8 mouse cellular contexts compared by ENCODE assay signal in the genomic region with DNA sequence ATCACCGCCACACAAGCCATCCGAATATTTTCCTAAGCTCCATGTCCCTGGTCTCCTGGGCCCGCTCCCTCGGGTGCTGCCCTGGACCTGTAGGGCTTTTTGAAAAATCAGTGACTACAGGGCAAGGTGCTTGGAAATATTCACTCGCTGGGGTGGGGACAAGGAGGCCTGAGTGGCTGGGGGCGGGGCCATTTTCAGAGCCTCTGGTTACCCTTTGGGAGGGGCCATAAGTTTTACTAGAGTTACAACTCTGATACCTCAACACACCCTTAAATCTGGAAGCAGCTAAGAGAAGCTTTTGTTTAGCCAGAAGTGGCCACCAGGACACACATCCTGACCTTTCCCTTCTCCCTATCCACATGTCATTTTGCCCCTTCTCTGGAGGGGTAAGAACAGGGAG. TPM values are rescaled to one million over a fixed set of nuclear protein-coding genes. Genes with fewer than 3 reads are reported as not detected.
DNase-seq lines count a peak whose midpoint lies in the region; ATAC-seq lines count a peak whose summit lies in the region.

No protein-coding gene starts in this region.

- H3K27ac ChIP-seq in heart, embryonic 12.5 days (ENCODE audit: poor library complexity, severe bottlenecking), result no peak overlapping the region
- peak overlapping the region; percentile 100 for H3K27ac ChIP-seq in embryonic facial prominence, embryonic 10.5 days (replicated peaks)
- H3K27ac ChIP-seq in intestine, embryonic 16.5 days (ENCODE audit: low read length), result no peak overlapping the region
- peak overlapping the region; percentile 51 for H3K27ac ChIP-seq in midbrain, embryonic 11.5 days (ENCODE audit: low read depth, low read length)

- H3K4me3 ChIP-seq in heart, embryonic 12.5 days, result peak overlapping the region; percentile 38
- H3K4me3 ChIP-seq in embryonic facial prominence, embryonic 10.5 days, result peak overlapping the region; percentile 82
- peak overlapping the region; percentile 45 for H3K4me3 ChIP-seq in intestine, embryonic 16.5 days (ENCODE audit: low read length)
- peak overlapping the region; percentile 96 for H3K4me3 ChIP-seq in midbrain, embryonic 11.5 days (ENCODE audit: low read depth, low read length)

- H3K27me3 ChIP-seq in heart, embryonic 12.5 days (replicated peaks), result no peaks in the 10 kb centered on the region
- no peaks in the 10 kb centered on the region for H3K27me3 ChIP-seq in embryonic facial prominence, embryonic 10.5 days (replicated peaks; ENCODE audit: low read depth, poor library complexity, severe bottlenecking)
- H3K27me3 ChIP-seq in intestine, embryonic 16.5 days (replicated peaks; ENCODE audit: control insufficient read depth, insufficient read depth, low read length), result no peaks in the 10 kb centered on the region
- no peaks in the 10 kb centered on the region for H3K27me3 ChIP-seq in midbrain, embryonic 11.5 days (ENCODE audit: control insufficient read depth, insufficient read depth, low read length)

- H3K9ac ChIP-seq in heart, embryonic 12.5 days, result peak overlapping the region; percentile 97; the same call in 1 of the 2 replicates
- peak overlapping the region; percentile 65 for H3K9ac ChIP-seq in intestine, embryonic 16.5 days (ENCODE audit: low read depth, low read length)
- peak overlapping the region; percentile 100 for H3K9ac ChIP-seq in midbrain, embryonic 11.5 days (ENCODE audit: low read length)

- no peak for ATAC-seq in heart, embryonic 12.5 days (ENCODE audit: insufficient number of reproducible peaks, low FRiP score)
- no peak for ATAC-seq in intestine, embryonic 16.5 days
- ATAC-seq in midbrain, embryonic 11.5 days (ENCODE audit: low FRiP score), result no peak

- H3K9me3 ChIP-seq in heart, embryonic 12.5 days (replicated peaks), result no peaks in the 10 kb centered on the region
- no peaks in the 10 kb centered on the region for H3K9me3 ChIP-seq in embryonic facial prominence, embryonic 10.5 days
- no peaks in the 10 kb centered on the region for H3K9me3 ChIP-seq in intestine, embryonic 16.5 days (ENCODE audit: control insufficient read depth, low read length)
- no peaks in the 10 kb centered on the region for H3K9me3 ChIP-seq in midbrain, embryonic 11.5 days (ENCODE audit: control insufficient read depth, low read length)

- 68% methylated on average over 6 of the region's 6 CpGs for WGBS in heart, embryonic 12.5 days
- 59% methylated on average over 6 of the region's 6 CpGs for whole genome bisulfite sequencing in embryonic facial prominence, embryonic 10.5 days
- WGBS in intestine, embryonic 16.5 days, result 73% methylated on average over 6 of the region's 6 CpGs
- WGBS in midbrain, embryonic 11.5 days, result 54% methylated on average over 6 of the region's 6 CpGs

- peaks cover 70% of the 10 kb centered on the region for H3K4me1 ChIP-seq in heart, embryonic 12.5 days (replicated peaks)
- peaks cover 80% of the 10 kb centered on the region for H3K4me1 ChIP-seq in embryonic facial prominence, embryonic 10.5 days
- H3K4me1 ChIP-seq in intestine, embryonic 16.5 days (ENCODE audit: control insufficient read depth, insufficient read depth, low read length), result peaks cover 52% of the 10 kb centered on the region
- peaks cover 66% of the 10 kb centered on the region for H3K4me1 ChIP-seq in midbrain, embryonic 11.5 days (ENCODE audit: control insufficient read depth, insufficient read depth, low read length)

- peak overlapping the region; percentile 88 for H3K4me2 ChIP-seq in heart, embryonic 12.5 days
- H3K4me2 ChIP-seq in intestine, embryonic 16.5 days (ENCODE audit: low read depth, low read length), result peak overlapping the region; percentile 59
- H3K4me2 ChIP-seq in midbrain, embryonic 11.5 days, result peak overlapping the region; percentile 96

- peaks cover 46% of the 10 kb centered on the region for H3K36me3 ChIP-seq in heart, embryonic 12.5 days
- H3K36me3 ChIP-seq in embryonic facial prominence, embryonic 10.5 days (replicated peaks), result peaks cover 75% of the 10 kb centered on the region
- 0 out of 2 replicates have a peak, but pooled peaks cover 3% of the 10 kb centered on the region for H3K36me3 ChIP-seq in intestine, embryonic 16.5 days (ENCODE audit: control insufficient read depth, insufficient read depth, low read length)
- peaks cover 20% of the 10 kb centered on the region for H3K36me3 ChIP-seq in midbrain, embryonic 11.5 days (ENCODE audit: control insufficient read depth, insufficient read depth, low read length)

- DNase-seq in heart, adult 8-10 months (ENCODE audit: low spot score), result no peak
- no peak for DNase-seq in embryonic facial prominence, embryonic 10.5 days (ENCODE audit: low spot score)
- DNase-seq in midbrain, embryonic 11.5 days (ENCODE audit: low spot score, missing footprints), result peak; percentile 90
- no peak for DNase-seq in spleen, postnatal 10 days (ENCODE audit: low spot score in 2 of 2)
- no peak for DNase-seq in left cerebral cortex, adult 18-20 months (ENCODE audit: low spot score in 2 of 2)
- DNase-seq in thymus, postnatal 0 days (ENCODE audit: low spot score), result no peak

RNA-seq across cellular contexts. Expression of a gene that starts 5.0 kb away (rescaled TPM):
- polyA plus RNA-seq in heart, embryonic 12.5 days (2016; fragmentation: Nextera tagmentation; extraction: Ambion mirVana), result 11.8 and 13.9 TPM in 2 replicates
- under 1 TPM; 0.28 to 0.44 (median 0.33) TPM for total RNA-seq in heart, adult 8-10 months (2022)
- polyA plus RNA-seq in embryonic facial prominence, embryonic 10.5 days (2016; fragmentation: Nextera tagmentation; extraction: Ambion mirVana), result 33.6 and 37.4 TPM in 2 replicates
- polyA plus RNA-seq in intestine, embryonic 16.5 days (2015; fragmentation: Nextera tagmentation; extraction: Ambion mirVana), result 6.5 and 7.3 TPM in 2 replicates
- polyA plus RNA-seq in midbrain, embryonic 11.5 days (2014; fragmentation: Nextera tagmentation; extraction: Ambion mirVana), result 44.5 and 45.1 TPM in 2 replicates
- 1 to 10 TPM; 2.7 to 3.1 TPM for total RNA-seq in left cerebral cortex, adult 18-20 months (2021)
- polyA plus RNA-seq in thymus, postnatal 0 days (2015; fragmentation: Nextera tagmentation; extraction: Ambion mirVana), result 8.1 and 10.3 TPM in 2 replicates

RNA-seq across cellular contexts. Expression of a gene that starts 11.0 kb away (rescaled TPM):
- polyA plus RNA-seq in heart, embryonic 12.5 days (2016; fragmentation: Nextera tagmentation; extraction: Ambion mirVana), result 0.55 TPM in 1 of 2 replicates, not detected in the other
- total RNA-seq in heart, adult 8-10 months (2022), result not detected
- polyA plus RNA-seq in embryonic facial prominence, embryonic 10.5 days (2016; fragmentation: Nextera tagmentation; extraction: Ambion mirVana), result 4.9 and 5.8 TPM in 2 replicates
- polyA plus RNA-seq in intestine, embryonic 16.5 days (2015; fragmentation: Nextera tagmentation; extraction: Ambion mirVana), result 102 and 109 TPM in 2 replicates
- 0.25 and 0.86 TPM in 2 replicates for polyA plus RNA-seq in midbrain, embryonic 11.5 days (2014; fragmentation: Nextera tagmentation; extraction: Ambion mirVana)
- total RNA-seq in left cerebral cortex, adult 18-20 months (2021), result not detected
- polyA plus RNA-seq in thymus, postnatal 0 days (2015; fragmentation: Nextera tagmentation; extraction: Ambion mirVana), result 2.7 and 3.5 TPM in 2 replicates

RNA-seq across cellular contexts. Expression of a gene that starts 15.7 kb away (rescaled TPM):
- 108 and 114 TPM in 2 replicates for polyA plus RNA-seq in heart, embryonic 12.5 days (2016; fragmentation: Nextera tagmentation; extraction: Ambion mirVana)
- total RNA-seq in heart, adult 8-10 months (2022), result 100 to 1,000 TPM; 104 to 116 (median 107) TPM
- polyA plus RNA-seq in embryonic facial prominence, embryonic 10.5 days (2016; fragmentation: Nextera tagmentation; extraction: Ambion mirVana), result 158 and 161 TPM in 2 replicates
- 244 and 256 TPM in 2 replicates for polyA plus RNA-seq in intestine, embryonic 16.5 days (2015; fragmentation: Nextera tagmentation; extraction: Ambion mirVana)
- polyA plus RNA-seq in midbrain, embryonic 11.5 days (2014; fragmentation: Nextera tagmentation; extraction: Ambion mirVana), result 87.2 and 103 TPM in 2 replicates
- 100 to 1,000 TPM; 104 to 115 TPM for total RNA-seq in left cerebral cortex, adult 18-20 months (2021)
- polyA plus RNA-seq in thymus, postnatal 0 days (2015; fragmentation: Nextera tagmentation; extraction: Ambion mirVana), result 150 and 153 TPM in 2 replicates

RNA-seq across cellular contexts. Expression of a gene that starts 16.4 kb away (rescaled TPM):
- polyA plus RNA-seq in heart, embryonic 12.5 days (2016; fragmentation: Nextera tagmentation; extraction: Ambion mirVana), result 46.5 and 47.9 TPM in 2 replicates
- 10 to 100 TPM; 68.8 to 90.5 (median 77.6) TPM for total RNA-seq in heart, adult 8-10 months (2022)
- 68.6 and 77.9 TPM in 2 replicates for polyA plus RNA-seq in embryonic facial prominence, embryonic 10.5 days (2016; fragmentation: Nextera tagmentation; extraction: Ambion mirVana)
- polyA plus RNA-seq in intestine, embryonic 16.5 days (2015; fragmentation: Nextera tagmentation; extraction: Ambion mirVana), result 37.2 and 38.9 TPM in 2 replicates
- polyA plus RNA-seq in midbrain, embryonic 11.5 days (2014; fragmentation: Nextera tagmentation; extraction: Ambion mirVana), result 72.4 and 73.0 TPM in 2 replicates
- 100 to 1,000 TPM; 143 to 147 TPM for total RNA-seq in left cerebral cortex, adult 18-20 months (2021)
- 14.6 and 16.2 TPM in 2 replicates for polyA plus RNA-seq in thymus, postnatal 0 days (2015; fragmentation: Nextera tagmentation; extraction: Ambion mirVana)

RNA-seq across cellular contexts. Expression of a gene that starts 27.4 kb away (rescaled TPM):
- 108 and 113 TPM in 2 replicates for polyA plus RNA-seq in heart, embryonic 12.5 days (2016; fragmentation: Nextera tagmentation; extraction: Ambion mirVana)
- 100 to 1,000 TPM; 112 to 127 (median 118) TPM for total RNA-seq in heart, adult 8-10 months (2022)
- 15.2 and 17.9 TPM in 2 replicates for polyA plus RNA-seq in embryonic facial prominence, embryonic 10.5 days (2016; fragmentation: Nextera tagmentation; extraction: Ambion mirVana)
- polyA plus RNA-seq in intestine, embryonic 16.5 days (2015; fragmentation: Nextera tagmentation; extraction: Ambion mirVana), result 126 and 127 TPM in 2 replicates
- 17.9 and 21.2 TPM in 2 replicates for polyA plus RNA-seq in midbrain, embryonic 11.5 days (2014; fragmentation: Nextera tagmentation; extraction: Ambion mirVana)
- total RNA-seq in left cerebral cortex, adult 18-20 months (2021), result 10 to 100 TPM; 61.3 to 67.9 TPM
- 40.6 and 43.8 TPM in 2 replicates for polyA plus RNA-seq in thymus, postnatal 0 days (2015; fragmentation: Nextera tagmentation; extraction: Ambion mirVana)

Comparison
In these comparisons a context has a peak if more than half of its experiments do, and no peak if none do; other contexts are left out.
1. H3K27ac ChIP-seq: peak in embryonic facial prominence, embryonic 10.5 days (single experiment) and midbrain, embryonic 11.5 days (single experiment); none in heart, embryonic 12.5 days (single experiment) and intestine, embryonic 16.5 days (single experiment).
2. H3K4me3 ChIP-seq: peak in every context shown above with its lines; median percentile 96 in midbrain, embryonic 11.5 days; 82 in embryonic facial prominence, embryonic 10.5 days; 45 in intestine, embryonic 16.5 days; 38 in heart, embryonic 12.5 days.
3. RNA of a gene that starts 11.0 kb away (polyA plus RNA-seq): 102 to 109 TPM in intestine, embryonic 16.5 days; 4.9 to 5.8 TPM in embryonic facial prominence, embryonic 10.5 days, 2.7 to 3.5 TPM in thymus, postnatal 0 days, 0.25 to 0.86 TPM in midbrain, embryonic 11.5 days and 0.55 TPM in heart, embryonic 12.5 days; every median in the first group is over 10 times any median in the second.
4. Peak in every context shown above with its lines, with median percentiles within 50 percentile points of each other: H3K4me2 ChIP-seq and H3K9ac ChIP-seq.